Mouse (Mus musculus) MEL (cell line): ENCODE results near the gene Nadk2. TPM values are rescaled to one million over a fixed set of nuclear protein-coding genes. Genes with fewer than 3 reads are reported as not detected.

Source experiments
- DNase-seq: peaks from one replicate; pipeline ENCODE4 v3.0.0; 2011; ENCODE audit warnings: low read depth, low spot score
- H3K27ac ChIP-seq: 2 replicates; pipeline ENCODE4 v1.5.1; 2012; ENCODE audit warnings: low read depth, mild to moderate bottlenecking, control low read depth, low read length, moderate library complexity; ENCODE audit not compliant: control insufficient read depth
- H3K27me3 ChIP-seq, 2 experiments: fragments of 150-350 bp in 1 of 2; sonication (generic) in 1 of 2; 2 replicates each; pipeline ENCODE4 v1.6.1; 2012; ENCODE audit warnings: low read length in 2 of 2, mild to moderate bottlenecking in 2 of 2, improper control_type of control experiment in 1 of 2, moderate library complexity in 1 of 2; ENCODE audit not compliant: insufficient read depth in 2 of 2, control insufficient read depth in 1 of 2
- H3K36me3 ChIP-seq, 2 experiments: 2 replicates each; pipeline ENCODE4 v1.6.1; 2012 to 2014; ENCODE audit warnings: low read length in 2 of 2, improper control_type of control experiment in 1 of 2, inconsistent platforms in 1 of 2, mild to moderate bottlenecking in 1 of 2; ENCODE audit not compliant: insufficient read depth in 2 of 2, control insufficient read depth in 1 of 2
- H3K4me1 ChIP-seq, 2 experiments: fragments of 150-350 bp in 1 of 2; sonication (generic) in 1 of 2; 2 replicates each; pipeline ENCODE4 v1.6.1; 2012; ENCODE audit warnings: low read length in 2 of 2, improper control_type of control experiment in 1 of 2, mild to moderate bottlenecking in 1 of 2; ENCODE audit not compliant: insufficient read depth in 2 of 2, control insufficient read depth in 1 of 2
- H3K4me3 ChIP-seq, 2 experiments: fragments of 150-350 bp in 1 of 2; sonication (generic) in 1 of 2; 2 replicates each; pipeline ENCODE4 v1.5.1; 2012; ENCODE audit warnings: low read depth in 2 of 2, low read length in 2 of 2, mild to moderate bottlenecking in 2 of 2, moderate library complexity in 2 of 2, control low read depth in 1 of 2, improper control_type of control experiment in 1 of 2; ENCODE audit not compliant: control insufficient read depth in 1 of 2, insufficient read depth in 1 of 2
- H3K79me2 ChIP-seq: 2 replicates; pipeline ENCODE4 v1.6.1; 2012; ENCODE audit warnings: mild to moderate bottlenecking, low read length, moderate library complexity; ENCODE audit not compliant: control insufficient read depth, poor library complexity, insufficient read depth
- H3K9ac ChIP-seq: 2 replicates; pipeline ENCODE4 v1.6.1; 2012; ENCODE audit warnings: low read depth, mild to moderate bottlenecking, control low read depth, low read length, moderate library complexity; ENCODE audit not compliant: control insufficient read depth, poor library complexity, severe bottlenecking
- H3K9me3 ChIP-seq: fragments of 150-350 bp; sonication (generic); replicated peaks from 2 replicates; pipeline ENCODE4 v1.6.1; 2012; ENCODE audit warnings: mild to moderate bottlenecking, low read length, improper control_type of control experiment, moderate library complexity; ENCODE audit not compliant: insufficient read depth
- CTCF ChIP-seq, 3 experiments: IDR thresholded peaks in 2 of 3; conservative IDR thresholded peaks in 1 of 3; 2 replicates each; pipeline ENCODE4 v1.5.1; 2011 to 2012; ENCODE audit warnings: low read length in 3 of 3, low read depth in 2 of 3, mild to moderate bottlenecking in 2 of 3, improper control_type of control experiment in 1 of 3, inconsistent platforms in 1 of 3, mixed read lengths in 1 of 3, moderate library complexity in 1 of 3; ENCODE audit not compliant: control insufficient read depth in 1 of 3, insufficient read depth in 1 of 3, poor library complexity in 1 of 3, severe bottlenecking in 1 of 3
- E2F4 ChIP-seq: IDR thresholded peaks from 2 replicates; pipeline ENCODE4 v1.6.1; 2011; ENCODE audit warnings: low read depth, low read length, improper control_type of control experiment, borderline replicate concordance
- EP300 ChIP-seq, 2 experiments: IDR thresholded peaks; 2 replicates each; pipeline ENCODE4 v1.6.1; 2011; ENCODE audit warnings: improper control_type of control experiment in 2 of 2, low read length in 2 of 2, low read depth in 1 of 2, mild to moderate bottlenecking in 1 of 2
- ETS1 ChIP-seq: IDR thresholded peaks from 2 replicates; pipeline ENCODE4 v1.6.1; 2012; ENCODE audit warnings: low read depth, mild to moderate bottlenecking, inconsistent platforms, low read length, improper control_type of control experiment, moderate library complexity
- GATA1 ChIP-seq: IDR thresholded peaks from 2 replicates; pipeline ENCODE4 v1.6.1; 2011; ENCODE audit warnings: low read depth, low read length, improper control_type of control experiment
- JUND ChIP-seq: IDR thresholded peaks from 2 replicates; pipeline ENCODE4 v1.6.1; 2011; ENCODE audit warnings: low read depth, mild to moderate bottlenecking, improper control_type of control experiment, low read length
- KAT2A ChIP-seq: conservative IDR thresholded peaks from 2 replicates; pipeline ENCODE4 v1.6.1; 2012; ENCODE audit warnings: low read depth, low read length, improper control_type of control experiment, inconsistent platforms
- MAZ ChIP-seq: IDR thresholded peaks from 2 replicates; pipeline ENCODE4 v1.6.1; 2012; ENCODE audit warnings: low read depth, mild to moderate bottlenecking, inconsistent platforms, low read length, improper control_type of control experiment
- MXI1 ChIP-seq: IDR thresholded peaks from 2 replicates; pipeline ENCODE4 v1.6.1; 2011; ENCODE audit warnings: mild to moderate bottlenecking, low read depth, low read length, improper control_type of control experiment
- MYB ChIP-seq: IDR thresholded peaks from 2 replicates; pipeline ENCODE4 v1.6.1; 2011; ENCODE audit warnings: mild to moderate bottlenecking, low read depth, low read length, improper control_type of control experiment
- NELFE ChIP-seq: IDR thresholded peaks from 2 replicates; pipeline ENCODE4 v1.6.1; 2011; ENCODE audit warnings: low read depth, low read length, improper control_type of control experiment
- POLR2A ChIP-seq, 2 experiments: IDR thresholded peaks; 2 replicates each; pipeline ENCODE4 v1.6.1; 2011 to 2012; ENCODE audit warnings: low read length in 2 of 2, mild to moderate bottlenecking in 2 of 2, control low read depth in 1 of 2, improper control_type of control experiment in 1 of 2, low read depth in 1 of 2, moderate library complexity in 1 of 2; ENCODE audit not compliant: control insufficient read depth in 1 of 2, insufficient read depth in 1 of 2, poor library complexity in 1 of 2
- POLR2AphosphoS2 ChIP-seq: IDR thresholded peaks from 2 replicates; pipeline ENCODE4 v1.6.1; 2011; ENCODE audit warnings: low read length, improper control_type of control experiment
- RAD21 ChIP-seq: IDR thresholded peaks from 2 replicates; pipeline ENCODE4 v1.6.1; 2011; ENCODE audit warnings: mild to moderate bottlenecking, low read depth, low read length, improper control_type of control experiment
- RCOR1 ChIP-seq: IDR thresholded peaks from 2 replicates; pipeline ENCODE4 v1.6.1; 2012; ENCODE audit warnings: low read depth, mild to moderate bottlenecking, inconsistent platforms, low read length, improper control_type of control experiment
- SIN3A ChIP-seq: IDR thresholded peaks from 2 replicates; pipeline ENCODE4 v1.6.1; 2012; ENCODE audit warnings: low read length, improper control_type of control experiment, inconsistent platforms
- TCF12 ChIP-seq: IDR thresholded peaks from 2 replicates; pipeline ENCODE4 v1.6.1; 2014; ENCODE audit warnings: low read depth, mild to moderate bottlenecking, inconsistent platforms, low read length, improper control_type of control experiment, moderate library complexity
- USF1 ChIP-seq: IDR thresholded peaks from 2 replicates; pipeline ENCODE4 v1.6.1; 2014; ENCODE audit warnings: low read depth, mild to moderate bottlenecking, inconsistent platforms, low read length, improper control_type of control experiment, moderate library complexity
- ZKSCAN1 ChIP-seq: IDR thresholded peaks from 2 replicates; pipeline ENCODE4 v1.6.1; 2012; ENCODE audit warnings: low read depth, mild to moderate bottlenecking, inconsistent platforms, low read length, improper control_type of control experiment, moderate library complexity
- ZMIZ1 ChIP-seq: IDR thresholded peaks from 2 replicates; pipeline ENCODE4 v1.6.1; 2012; ENCODE audit warnings: low read depth, mild to moderate bottlenecking, inconsistent platforms, low read length, improper control_type of control experiment, moderate library complexity
- ZNF384 ChIP-seq: IDR thresholded peaks from 2 replicates; pipeline ENCODE4 v1.6.1; 2012; ENCODE audit warnings: low read depth, mild to moderate bottlenecking, inconsistent platforms, low read length, improper control_type of control experiment
- polyA plus RNA-seq, 2 experiments: library from polyadenylated mRNA; stranded (reverse) in 1 of 2; unstranded in 1 of 2; fragments of >175 nt in 1 of 2; fragments of >200 nt in 1 of 2; gene quantifications; 2 replicates each; pipeline versions ENCODE4 v1.2.1 to v1.2.4; 2012; ENCODE audit warnings: low replicate concordance in 2 of 2, low read depth in 1 of 2; ENCODE audit not compliant: insufficient read length in 2 of 2, insufficient read depth in 1 of 2, missing spikeins in 1 of 2
- total RNA-seq: library from RNA; depleted of rRNA; stranded (reverse); fragments of 300-350 nt; gene quantifications from 2 replicates; pipeline ENCODE4 v1.2.3, GENCODE M21; 2012

The Nadk2 gene
- total and polyA plus RNA-seq, 3 experiments: 168 to 659 (median 361) TPM

GRCm38 (mm10) chr15:9075608-9076200, 4.6 kb downstream of the Nadk2 start:
- peak overlapping the region; percentile 25 to 48 for H3K4me3 ChIP-seq
- no peaks in the 10 kb centered on the region for H3K9me3 ChIP-seq
- H3K27me3 ChIP-seq: no peaks in the 10 kb centered on the region
- H3K9ac ChIP-seq: peak overlapping the region; percentile 70
- peaks cover 37 to 41% of the 10 kb centered on the region in 2 experiments for H3K4me1 ChIP-seq
- H3K27ac ChIP-seq: peak overlapping the region; percentile 100
- DNase-seq: peak; percentile 70
- TF ChIP-seq MYB (peak; percentile 43; the same call in 1 of the 2 replicates), NELFE (no peak), RCOR1 (no peak), MAZ (no peak), POLR2A (IDR thresholded peaks at IDR 0.05; ENCODE audit: control insufficient read depth in 1 of 2, insufficient read depth in 1 of 2, low read depth in 1 of 2, low read length in 2 of 2, poor library complexity in 1 of 2) (peak in 1 of 2 experiments; percentile 10; a peak in 2 of 4 replicates), TCF12 (peak; percentile 56), SIN3A (peak; percentile 84), ZMIZ1 (0 out of 2 replicates have a peak, but pooled peaks have one; percentile 49), CTCF (IDR thresholded peaks at IDR 0.05 in 2 of 3, conservative IDR thresholded peaks at IDR 0.05 in 1 of 3; ENCODE audit: control insufficient read depth in 1 of 3, insufficient read depth in 1 of 3, low read depth in 2 of 3, low read length in 3 of 3, poor library complexity in 1 of 3, severe bottlenecking in 1 of 3) (no peak), JUND (no peak), RAD21 (no peak), EP300 (IDR thresholded peaks at IDR 0.05; ENCODE audit: low read depth in 1 of 2, low read length in 2 of 2) (peak in 1 of 2 experiments; percentile 77; a peak in 3 of 4 replicates), ZKSCAN1 (no peak), POLR2AphosphoS2 (peak; percentile 56; the same call in 1 of the 2 replicates), ZNF384 (peak; percentile 87), KAT2A (no peak), USF1 (no peak), E2F4 (no peak), MXI1 (peak; percentile 61), GATA1 (peak; percentile 57), ETS1 (peak; percentile 83)
- peaks cover 3 to 58% of the 10 kb centered on the region in 2 experiments for H3K36me3 ChIP-seq
- peaks cover 71% of the 10 kb centered on the region for H3K79me2 ChIP-seq
